Mouse (Mus musculus) brain, embryonic 14.5 days (tissue): ENCODE results near the gene 4930426L09Rik.

ENCODE experiments used
- CTCF ChIP-seq: fragments of 200-500 bp; IDR thresholded peaks from 2 replicates; pipeline ENCODE4 v1.5.1; 2012; ENCODE audit warnings: inconsistent platforms, mild to moderate bottlenecking, moderate library complexity, borderline replicate concordance; ENCODE audit not compliant: insufficient read depth, insufficient read length; ENCODE audit errors: extremely low read depth
- POLR2A ChIP-seq: fragments of 200-500 bp; IDR thresholded peaks from 2 replicates; pipeline ENCODE4 v1.6.1; 2012; ENCODE audit warnings: mild to moderate bottlenecking, inconsistent platforms, borderline replicate concordance; ENCODE audit not compliant: poor library complexity, insufficient read depth, insufficient read length, severe bottlenecking; ENCODE audit errors: extremely low read depth

DNA sequence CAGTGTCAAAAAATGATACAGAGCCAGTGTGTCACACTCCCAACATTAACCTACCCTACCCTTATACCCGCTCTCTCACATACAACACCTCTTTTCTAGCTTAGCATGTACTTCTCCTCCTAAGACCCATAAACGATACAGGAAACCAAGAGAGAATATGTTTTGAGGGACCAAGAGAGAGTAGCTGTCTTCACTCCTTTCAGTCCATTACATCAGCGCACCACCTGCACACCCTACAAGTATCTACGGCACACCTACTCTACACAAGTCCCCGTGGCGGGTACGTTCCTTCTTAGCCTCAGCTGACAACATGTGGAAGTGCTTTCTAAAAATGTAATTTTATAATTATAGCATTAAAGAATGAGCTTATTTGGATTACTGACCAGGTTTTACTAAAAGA lies 40.7 kb upstream of the 4930426L09Rik start:
- TF ChIP-seq CTCF (no peak), POLR2A (no peak)
